Mouse (Mus musculus): ENCODE measurements around the gene Fat1. TPM values are rescaled to one million over a fixed set of nuclear protein-coding genes. Genes with fewer than 3 reads are reported as not detected.

Gene Fat1
- polyA plus RNA-seq, 1 experiment from 2014 or later, result 10.4 TPM

GRCm38 (mm10) chr8:45028081-45028497 lies 92.8 kb downstream of the Fat1 start:
- Histone ChIP-seq H3K27ac (ENCODE audit: low read length) (no peak overlapping the region), H3K9ac (ENCODE audit: low read length) (no peak overlapping the region), H3K4me3 (ENCODE audit: low read length) (no peak overlapping the region), H3K27me3 (ENCODE audit: control insufficient read depth, insufficient read depth, low read length) (no peaks in the 10 kb centered on the region), H3K4me1 (ENCODE audit: control insufficient read depth, insufficient read depth, low read length) (no peaks in the 10 kb centered on the region), H3K36me3 (ENCODE audit: control insufficient read depth, insufficient read depth) (peaks cover 73% of the 10 kb centered on the region), H3K9me3 (replicated peaks; ENCODE audit: control insufficient read depth, low read length) (peaks cover 8% of the 10 kb centered on the region; the same call in 1 of the 2 replicates), H3K4me2 (ENCODE audit: low read depth, low read length) (no peak overlapping the region)
- WGBS, result 77% methylated on average over 6 of the region's 6 CpGs
- ATAC-seq (replicated peaks; ENCODE audit: extremely low read depth, insufficient read depth, low FRiP score), result no peak

- H3K27ac ChIP-seq (ENCODE audit: low read length), result no peak overlapping the region
- no peaks in the 10 kb centered on the region for H3K4me1 ChIP-seq (ENCODE audit: control insufficient read depth, insufficient read depth, low read length)
- H3K27me3 ChIP-seq (ENCODE audit: control insufficient read depth, insufficient read depth, low read length), result no peaks in the 10 kb centered on the region
- H3K4me3 ChIP-seq (ENCODE audit: low read length), result no peak overlapping the region
- H3K36me3 ChIP-seq (ENCODE audit: control insufficient read depth, insufficient read depth), result peaks cover 81% of the 10 kb centered on the region
- no peak for ATAC-seq (replicated peaks; ENCODE audit: extremely low read depth, insufficient read depth, low FRiP score)
- H3K9me3 ChIP-seq (replicated peaks; ENCODE audit: control insufficient read depth, low read length), result 0 out of 2 replicates have a peak, but pooled peaks cover 5% of the 10 kb centered on the region
- H3K9ac ChIP-seq (ENCODE audit: low read length), result no peak overlapping the region
- no peak overlapping the region for H3K4me2 ChIP-seq (ENCODE audit: low read depth, low read length)
- 86% methylated on average over 15 of the region's 15 CpGs for WGBS
Observed at GRCm38 (mm10) chr8:45038350-45038749, 103.1 kb downstream of the Fat1 start.

GRCm38 (mm10) chr8:45044160-45044559 lies 108.9 kb downstream of the Fat1 start:
- Histone ChIP-seq H3K4me1 (ENCODE audit: control insufficient read depth, insufficient read depth, low read length) (no peaks in the 10 kb centered on the region), H3K4me2 (ENCODE audit: low read depth, low read length) (no peak overlapping the region), H3K4me3 (ENCODE audit: low read length) (no peak overlapping the region), H3K9ac (ENCODE audit: low read length) (no peak overlapping the region), H3K36me3 (ENCODE audit: control insufficient read depth, insufficient read depth) (peaks cover 53% of the 10 kb centered on the region), H3K27ac (ENCODE audit: low read length) (no peak overlapping the region), H3K9me3 (replicated peaks; ENCODE audit: control insufficient read depth, low read length) (0 out of 2 replicates have a peak, but pooled peaks cover 5% of the 10 kb centered on the region), H3K27me3 (ENCODE audit: control insufficient read depth, insufficient read depth, low read length) (no peaks in the 10 kb centered on the region)
- ATAC-seq (replicated peaks; ENCODE audit: extremely low read depth, insufficient read depth, low FRiP score), result no peak
- 93% methylated on average over 26 of the region's 26 CpGs for WGBS

- Histone ChIP-seq H3K9me3 (replicated peaks; ENCODE audit: control insufficient read depth, low read length) (peaks cover 1% of the 10 kb centered on the region; the same call in 1 of the 2 replicates), H3K4me1 (ENCODE audit: control insufficient read depth, insufficient read depth, low read length) (no peaks in the 10 kb centered on the region), H3K27me3 (ENCODE audit: control insufficient read depth, insufficient read depth, low read length) (no peaks in the 10 kb centered on the region), H3K9ac (ENCODE audit: low read length) (no peak overlapping the region), H3K27ac (ENCODE audit: low read length) (no peak overlapping the region), H3K4me3 (ENCODE audit: low read length) (no peak overlapping the region), H3K4me2 (ENCODE audit: low read depth, low read length) (no peak overlapping the region), H3K36me3 (ENCODE audit: control insufficient read depth, insufficient read depth) (peaks cover 38% of the 10 kb centered on the region)
- 67% methylated on average over 8 of the region's 8 CpGs for WGBS
- ATAC-seq (replicated peaks; ENCODE audit: extremely low read depth, insufficient read depth, low FRiP score), result no peak
Observed at GRCm38 (mm10) chr8:45050451-45050850, 115.2 kb downstream of the Fat1 start.

- H3K36me3 ChIP-seq (ENCODE audit: control insufficient read depth, insufficient read depth), result peaks cover 42% of the 10 kb centered on the region
Observed at GRCm38 (mm10) chr8:45051236-45051635, 116.0 kb downstream of the Fat1 start.

GRCm38 (mm10) chr8:45052205-45052604 lies 117.0 kb downstream of the Fat1 start:
- no peak for ATAC-seq (replicated peaks; ENCODE audit: extremely low read depth, insufficient read depth, low FRiP score)
- peaks cover 42% of the 10 kb centered on the region for H3K36me3 ChIP-seq (ENCODE audit: control insufficient read depth, insufficient read depth)
- no peaks in the 10 kb centered on the region for H3K4me1 ChIP-seq (ENCODE audit: control insufficient read depth, insufficient read depth, low read length)
- no peak overlapping the region for H3K9ac ChIP-seq (ENCODE audit: low read length)
- H3K27me3 ChIP-seq (ENCODE audit: control insufficient read depth, insufficient read depth, low read length), result no peaks in the 10 kb centered on the region
- H3K4me2 ChIP-seq (ENCODE audit: low read depth, low read length), result no peak overlapping the region
- no peak overlapping the region for H3K27ac ChIP-seq (ENCODE audit: low read length)
- 90% methylated on average over 1 of the region's 1 CpGs for WGBS
- H3K9me3 ChIP-seq (replicated peaks; ENCODE audit: control insufficient read depth, low read length), result peaks cover 3% of the 10 kb centered on the region; the same call in 1 of the 2 replicates
- no peak overlapping the region for H3K4me3 ChIP-seq (ENCODE audit: low read length)

More at GRCm38 (mm10) chr8:45051236-45051635, 116.0 kb downstream of the Fat1 start:
- ATAC-seq (replicated peaks; ENCODE audit: extremely low read depth, insufficient read depth, low FRiP score), result no peak; the same call in 1 of the 2 replicates
- Histone ChIP-seq H3K4me1 (ENCODE audit: control insufficient read depth, insufficient read depth, low read length) (no peaks in the 10 kb centered on the region), H3K9ac (ENCODE audit: low read length) (no peak overlapping the region), H3K27me3 (ENCODE audit: control insufficient read depth, insufficient read depth, low read length) (no peaks in the 10 kb centered on the region), H3K4me3 (ENCODE audit: low read length) (no peak overlapping the region), H3K4me2 (ENCODE audit: low read depth, low read length) (no peak overlapping the region), H3K27ac (ENCODE audit: low read length) (no peak overlapping the region), H3K9me3 (replicated peaks; ENCODE audit: control insufficient read depth, low read length) (peaks cover 3% of the 10 kb centered on the region; the same call in 1 of the 2 replicates)
- 92% methylated on average over 30 of the region's 30 CpGs for WGBS

GRCm38 (mm10) chr8:45052618-45053017 lies 117.4 kb downstream of the Fat1 start:
- Histone ChIP-seq H3K27ac (ENCODE audit: low read length) (no peak overlapping the region), H3K4me3 (ENCODE audit: low read length) (no peak overlapping the region), H3K9ac (ENCODE audit: low read length) (no peak overlapping the region), H3K27me3 (ENCODE audit: control insufficient read depth, insufficient read depth, low read length) (no peaks in the 10 kb centered on the region), H3K4me1 (ENCODE audit: control insufficient read depth, insufficient read depth, low read length) (no peaks in the 10 kb centered on the region), H3K9me3 (replicated peaks; ENCODE audit: control insufficient read depth, low read length) (peaks cover 3% of the 10 kb centered on the region; the same call in 1 of the 2 replicates), H3K4me2 (ENCODE audit: low read depth, low read length) (no peak overlapping the region), H3K36me3 (ENCODE audit: control insufficient read depth, insufficient read depth) (peaks cover 42% of the 10 kb centered on the region)
- no peak for ATAC-seq (replicated peaks; ENCODE audit: extremely low read depth, insufficient read depth, low FRiP score)
- 81% methylated on average over 9 of the region's 9 CpGs for WGBS

- H3K4me2 ChIP-seq (ENCODE audit: low read depth, low read length), result no peak overlapping the region
- no peak for ATAC-seq (replicated peaks; ENCODE audit: extremely low read depth, insufficient read depth, low FRiP score)
- no peaks in the 10 kb centered on the region for H3K4me1 ChIP-seq (ENCODE audit: control insufficient read depth, insufficient read depth, low read length)
- H3K9ac ChIP-seq (ENCODE audit: low read length), result no peak overlapping the region
- H3K27ac ChIP-seq (ENCODE audit: low read length), result no peak overlapping the region
- peaks cover 3% of the 10 kb centered on the region; the same call in 1 of the 2 replicates for H3K9me3 ChIP-seq (replicated peaks; ENCODE audit: control insufficient read depth, low read length)
- WGBS, result 95% methylated on average over 3 of the region's 3 CpGs
- no peak overlapping the region for H3K4me3 ChIP-seq (ENCODE audit: low read length)
- H3K36me3 ChIP-seq (ENCODE audit: control insufficient read depth, insufficient read depth), result peaks cover 36% of the 10 kb centered on the region
- no peaks in the 10 kb centered on the region for H3K27me3 ChIP-seq (ENCODE audit: control insufficient read depth, insufficient read depth, low read length)
Observed at GRCm38 (mm10) chr8:45055500-45055899, 120.3 kb downstream of the Fat1 start.

- H3K9ac ChIP-seq (ENCODE audit: low read length), result no peak overlapping the region
- H3K27ac ChIP-seq (ENCODE audit: low read length), result no peak overlapping the region
- H3K36me3 ChIP-seq (ENCODE audit: control insufficient read depth, insufficient read depth), result peaks cover 26% of the 10 kb centered on the region; the same call in 1 of the 2 replicates
- no peaks in the 10 kb centered on the region for H3K27me3 ChIP-seq (ENCODE audit: control insufficient read depth, insufficient read depth, low read length)
- H3K4me3 ChIP-seq (ENCODE audit: low read length), result no peak overlapping the region
- peaks cover 3% of the 10 kb centered on the region; the same call in 1 of the 2 replicates for H3K9me3 ChIP-seq (replicated peaks; ENCODE audit: control insufficient read depth, low read length)
- ATAC-seq (replicated peaks; ENCODE audit: extremely low read depth, insufficient read depth, low FRiP score), result no peak
- H3K4me2 ChIP-seq (ENCODE audit: low read depth, low read length), result no peak overlapping the region
- WGBS, result 36% methylated on average over 2 of the region's 3 CpGs
- H3K4me1 ChIP-seq (ENCODE audit: control insufficient read depth, insufficient read depth, low read length), result no peaks in the 10 kb centered on the region
Observed at GRCm38 (mm10) chr8:45056810-45057209, 121.6 kb downstream of the Fat1 start.
